Mouse (Mus musculus) embryo, embryonic 9.5 days (tissue): Measurements from ENCODE around the gene Slc16a5.

Source experiments
- DNase-seq: peaks from one replicate; pipeline ENCODE4 v3.0.0-alpha.2; 2017; ENCODE audit errors: extremely low spot score

Gene Slc16a5

GRCm38 (mm10) chr11:115462243-115462891, at the start of gene Slc16a5:
TSS of gene Slc16a5 (plus strand) at chr11:115462474.
- no peak for DNase-seq

- peak; percentile 94 for DNase-seq
Measured at GRCm38 (mm10) chr11:115419531-115420237, 42.6 kb upstream of the Slc16a5 start, which contains the start of the genes Atp5h and Kctd2. TSS of gene Atp5h (minus strand) at chr11:115419962. TSS of gene Kctd2 (plus strand) at chr11:115420128.

- peak; percentile 68 for DNase-seq
Measured at GRCm38 (mm10) chr11:115420336-115421190, 41.7 kb upstream of the Slc16a5 start.

GRCm38 (mm10) chr11:115421328-115421727, 40.9 kb upstream of the Slc16a5 start:
- no peak for DNase-seq

- no peak for DNase-seq
Measured at GRCm38 (mm10) chr11:115421972-115422371, 40.3 kb upstream of the Slc16a5 start.

- DNase-seq: no peak
Measured at GRCm38 (mm10) chr11:115423091-115423490, 39.2 kb upstream of the Slc16a5 start.

GRCm38 (mm10) chr11:115424666-115425065, 37.6 kb upstream of the Slc16a5 start:
- DNase-seq: no peak

- no peak for DNase-seq
Measured at GRCm38 (mm10) chr11:115425671-115426070, 36.6 kb upstream of the Slc16a5 start.

- peak; percentile 88 for DNase-seq
Measured at GRCm38 (mm10) chr11:115427482-115428331, 34.6 kb upstream of the Slc16a5 start.

- DNase-seq: no peak
Measured at GRCm38 (mm10) chr11:115429307-115429706, 33.0 kb upstream of the Slc16a5 start.

GRCm38 (mm10) chr11:115430561-115430960, 31.7 kb upstream of the Slc16a5 start:
- no peak for DNase-seq

- DNase-seq: no peak
Measured at GRCm38 (mm10) chr11:115432814-115433213, 29.5 kb upstream of the Slc16a5 start.

- DNase-seq: no peak
Measured at GRCm38 (mm10) chr11:115433342-115433741, 28.9 kb upstream of the Slc16a5 start.

GRCm38 (mm10) chr11:115435596-115436337, 26.5 kb upstream of the Slc16a5 start:
- peak; percentile 73 for DNase-seq

GRCm38 (mm10) chr11:115437571-115438122, 24.6 kb upstream of the Slc16a5 start:
- no peak for DNase-seq

GRCm38 (mm10) chr11:115439326-115439725, 22.9 kb upstream of the Slc16a5 start:
- DNase-seq: no peak

GRCm38 (mm10) chr11:115439906-115440595, 22.2 kb upstream of the Slc16a5 start, which contains the start of gene Trim80:
TSS of gene Trim80 (plus strand) at chr11:115440545.
- DNase-seq: no peak

GRCm38 (mm10) chr11:115441417-115441816, 20.9 kb upstream of the Slc16a5 start:
- no peak for DNase-seq

- DNase-seq: no peak
Measured at GRCm38 (mm10) chr11:115446906-115447305, 15.4 kb upstream of the Slc16a5 start.
